Mouse (Mus musculus): Measurements from ENCODE around the gene Rhbdd1.
A peak's percentile ranks its signal among the peaks of the same experiment; 100 is the strongest.

Rhbdd1 gene

DNA sequence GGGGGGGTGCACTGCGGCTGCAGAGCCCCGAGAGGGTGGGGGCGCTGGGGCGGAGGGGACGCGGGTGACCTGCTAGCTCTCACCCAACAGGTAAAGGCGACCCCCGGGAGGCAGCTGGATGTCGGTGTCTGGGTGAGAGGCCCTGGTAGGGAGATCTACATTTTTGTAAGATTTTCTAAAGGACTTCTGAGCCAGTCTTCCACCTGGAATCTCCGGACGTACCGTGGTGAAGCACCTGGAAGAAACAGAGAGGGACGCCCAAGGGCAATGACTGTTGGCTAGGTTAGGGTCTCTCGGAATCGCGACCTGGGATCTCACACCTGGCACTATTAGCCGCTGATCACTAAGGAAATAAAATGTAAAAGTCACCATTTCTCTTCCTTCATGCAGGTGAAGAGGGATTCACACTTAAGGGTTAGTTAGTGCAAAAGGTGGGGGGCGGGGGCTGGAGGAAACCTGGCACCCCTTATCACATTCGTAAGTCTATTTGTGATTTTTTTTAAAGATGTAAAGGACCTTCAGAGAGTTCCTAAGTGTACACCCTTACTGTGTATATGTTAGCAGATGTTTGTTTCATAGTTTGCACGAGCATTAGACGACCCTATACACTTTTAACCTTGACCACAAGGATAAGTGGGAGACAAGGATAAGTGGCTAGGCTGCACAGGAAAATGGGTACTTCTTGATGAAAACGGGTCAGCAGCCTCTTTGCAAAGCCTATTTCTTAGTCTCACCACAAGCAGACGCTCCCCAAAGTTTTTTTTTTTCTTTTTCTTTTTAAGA, 24.1 kb upstream of the Rhbdd1 start:
- no peak for DNase-seq (ENCODE audit: low spot score)

DNA sequence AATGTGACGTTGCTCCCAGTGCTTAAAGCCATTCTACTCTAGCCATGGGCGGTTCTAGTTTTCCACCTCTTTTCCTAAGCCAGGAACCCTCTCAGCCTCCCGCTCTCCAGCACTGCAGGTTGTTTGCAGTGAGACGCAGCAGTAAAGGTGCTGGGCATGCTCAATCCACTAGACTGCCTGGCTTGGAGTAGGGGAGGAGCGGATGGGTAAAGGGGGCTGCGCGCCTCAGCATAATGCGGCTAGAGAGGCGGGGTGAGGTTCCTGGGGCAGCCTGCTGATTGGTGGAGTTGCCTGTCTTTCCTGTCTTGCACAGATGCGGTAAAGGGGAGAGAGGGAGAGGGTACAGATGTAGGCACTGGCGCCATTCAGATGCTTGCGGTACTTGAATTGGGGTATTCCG, 23.5 kb upstream of the Rhbdd1 start:
- DNase-seq (ENCODE audit: low spot score), result peak; percentile 58

- DNase-seq (ENCODE audit: low spot score), result no peak
Observed at GRCm38 (mm10) chr1:82294102-82294501, 22.1 kb upstream of the Rhbdd1 start.

- DNase-seq (ENCODE audit: low spot score), result no peak
Observed at GRCm38 (mm10) chr1:82298586-82298985, 17.7 kb upstream of the Rhbdd1 start.

GRCm38 (mm10) chr1:82304483-82304882, 11.8 kb upstream of the Rhbdd1 start:
- no peak for DNase-seq (ENCODE audit: low spot score)

GRCm38 (mm10) chr1:82316746-82317126, 484 bp downstream of the Rhbdd1 start:
- DNase-seq (ENCODE audit: low spot score), result peak; percentile 7

- no peak for DNase-seq (ENCODE audit: low spot score)
Observed at GRCm38 (mm10) chr1:82320456-82320855, 4.2 kb downstream of the Rhbdd1 start.

DNA sequence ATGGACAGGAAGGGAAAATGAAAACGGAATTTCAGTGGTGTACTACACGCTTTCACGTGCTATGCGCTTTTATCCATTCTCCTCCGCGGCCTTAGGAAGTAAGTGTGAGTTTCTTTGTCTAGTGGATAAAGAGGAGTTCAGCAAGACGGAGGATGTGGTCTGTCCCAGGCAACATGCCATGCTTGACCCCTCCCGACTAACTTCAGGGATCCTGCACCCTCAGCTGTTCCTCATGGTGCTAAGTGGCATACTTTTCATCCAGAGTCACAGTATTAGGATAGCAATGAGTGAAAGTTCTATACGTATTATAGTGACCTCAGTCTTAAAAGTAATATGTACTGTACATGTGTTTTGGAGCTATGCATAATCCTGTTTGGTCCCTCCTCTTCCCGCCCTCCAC, 4.6 kb downstream of the Rhbdd1 start:
- no peak for DNase-seq (ENCODE audit: low spot score)

DNA sequence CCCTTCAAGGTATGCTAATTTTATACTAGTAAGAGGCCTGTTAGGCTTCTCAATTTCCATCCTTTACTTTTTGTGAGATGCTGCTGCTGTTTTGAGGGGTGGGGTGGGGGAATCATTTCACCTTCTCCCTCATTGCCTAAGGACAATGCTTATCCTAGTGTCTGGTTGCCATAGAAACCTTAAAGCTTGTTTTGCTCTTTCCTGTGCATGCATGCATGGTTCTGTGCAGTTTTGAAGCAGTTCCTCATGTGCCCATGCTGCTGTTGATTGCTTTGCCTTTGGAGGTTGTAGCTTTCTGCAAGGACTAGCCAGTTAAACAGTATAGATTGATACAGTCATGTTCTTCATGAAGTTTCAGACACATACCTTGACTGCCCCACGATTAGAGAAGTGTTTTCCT, 5.2 kb downstream of the Rhbdd1 start:
- no peak for DNase-seq (ENCODE audit: low spot score)

DNA sequence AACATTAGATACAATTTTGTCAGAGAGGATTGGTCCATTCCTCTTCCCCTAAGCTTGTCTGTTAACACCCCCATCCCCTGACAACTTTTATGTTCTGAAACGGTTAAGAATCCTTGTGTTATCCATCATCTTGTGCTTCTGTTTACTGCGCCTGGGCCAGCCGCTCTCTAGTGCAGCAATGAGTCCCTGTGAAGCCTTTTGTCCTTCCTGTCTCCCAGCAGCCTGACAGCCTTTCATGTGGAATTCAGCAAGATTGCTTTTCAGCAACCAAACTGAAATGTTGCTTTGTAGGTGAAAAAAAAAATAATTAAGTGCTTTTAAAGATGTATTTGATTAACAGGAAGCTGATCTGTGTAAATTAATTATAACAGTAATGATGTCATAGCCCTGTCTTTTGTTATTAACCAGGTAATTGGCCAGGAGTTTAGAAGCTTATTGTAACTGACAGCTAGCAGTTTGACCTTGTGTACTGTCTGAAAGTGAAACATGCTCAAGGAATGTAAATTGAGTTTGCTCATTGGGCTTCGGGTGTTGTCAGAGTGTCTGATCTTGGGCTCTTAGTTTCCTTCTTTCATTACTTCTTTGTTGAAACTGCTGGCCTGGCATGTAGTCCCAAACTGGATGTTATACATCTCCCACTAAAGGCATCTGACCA, 8.0 kb downstream of the Rhbdd1 start:
- DNase-seq (ENCODE audit: low spot score), result no peak

- no peak for DNase-seq (ENCODE audit: low spot score)
Observed at GRCm38 (mm10) chr1:82326120-82326519, 9.9 kb downstream of the Rhbdd1 start.

GRCm38 (mm10) chr1:82328033-82328775, 12.0 kb downstream of the Rhbdd1 start:
- no peak for DNase-seq (ENCODE audit: low spot score)

GRCm38 (mm10) chr1:82329237-82329953, 13.1 kb downstream of the Rhbdd1 start:
- no peak for DNase-seq (ENCODE audit: low spot score)

DNA sequence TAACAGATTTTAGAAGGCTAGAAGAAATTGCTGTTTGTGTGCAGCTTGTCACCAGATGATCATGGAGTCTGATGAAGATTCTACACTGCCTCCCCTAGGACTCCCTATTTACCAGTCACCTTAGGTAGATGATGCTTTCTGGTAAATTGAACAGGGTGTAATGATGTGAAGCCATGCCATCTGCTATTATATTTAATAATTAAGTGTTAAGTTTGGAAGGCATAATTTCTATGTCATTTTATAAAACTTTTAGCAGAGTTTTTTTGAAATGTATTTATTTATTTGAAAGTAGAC, 13.6 kb downstream of the Rhbdd1 start:
- no peak for DNase-seq (ENCODE audit: low spot score)

DNA sequence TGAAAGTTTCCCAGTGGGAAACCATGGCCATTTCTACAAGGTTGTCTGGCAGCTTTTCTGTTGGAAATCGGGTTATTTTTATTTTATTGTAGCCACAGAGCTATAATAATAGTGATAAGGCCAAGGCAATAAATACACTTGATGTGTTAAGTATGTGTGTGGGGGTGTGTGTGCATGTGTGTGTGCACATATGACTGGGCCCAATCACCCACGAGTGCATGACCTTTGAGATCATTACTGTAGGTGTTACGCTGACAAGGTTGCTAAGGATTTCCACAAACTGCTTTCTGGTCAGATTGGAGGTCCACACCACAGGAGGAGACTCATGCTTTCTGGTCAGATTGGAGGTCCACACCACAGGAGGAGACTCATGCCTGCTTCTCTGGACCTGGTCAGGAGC, 18.3 kb downstream of the Rhbdd1 start:
- no peak for DNase-seq (ENCODE audit: low spot score)

DNA sequence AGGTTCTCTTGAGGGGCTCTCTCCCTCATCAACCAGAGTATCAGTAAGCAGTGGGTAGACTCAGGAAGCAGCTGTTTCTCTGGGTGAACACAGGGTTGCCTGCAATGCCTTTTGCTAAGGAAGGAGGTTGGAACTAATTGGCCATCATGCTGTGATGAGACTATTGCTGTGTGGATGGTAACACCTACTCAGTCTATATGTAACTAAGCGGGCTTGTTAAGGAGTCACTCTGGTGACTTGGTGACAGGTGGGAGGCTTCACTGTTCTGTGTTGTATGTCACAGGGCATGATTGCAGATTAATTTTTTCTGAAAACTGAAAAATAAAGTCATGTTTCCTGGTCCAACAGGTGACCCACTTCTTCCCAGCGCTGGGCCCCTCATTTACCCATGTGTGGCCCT, 36.8 kb downstream of the Rhbdd1 start:
- no peak for DNase-seq (ENCODE audit: low spot score)

GRCm38 (mm10) chr1:82353755-82354154, 37.5 kb downstream of the Rhbdd1 start:
- DNase-seq (ENCODE audit: low spot score), result no peak

DNA sequence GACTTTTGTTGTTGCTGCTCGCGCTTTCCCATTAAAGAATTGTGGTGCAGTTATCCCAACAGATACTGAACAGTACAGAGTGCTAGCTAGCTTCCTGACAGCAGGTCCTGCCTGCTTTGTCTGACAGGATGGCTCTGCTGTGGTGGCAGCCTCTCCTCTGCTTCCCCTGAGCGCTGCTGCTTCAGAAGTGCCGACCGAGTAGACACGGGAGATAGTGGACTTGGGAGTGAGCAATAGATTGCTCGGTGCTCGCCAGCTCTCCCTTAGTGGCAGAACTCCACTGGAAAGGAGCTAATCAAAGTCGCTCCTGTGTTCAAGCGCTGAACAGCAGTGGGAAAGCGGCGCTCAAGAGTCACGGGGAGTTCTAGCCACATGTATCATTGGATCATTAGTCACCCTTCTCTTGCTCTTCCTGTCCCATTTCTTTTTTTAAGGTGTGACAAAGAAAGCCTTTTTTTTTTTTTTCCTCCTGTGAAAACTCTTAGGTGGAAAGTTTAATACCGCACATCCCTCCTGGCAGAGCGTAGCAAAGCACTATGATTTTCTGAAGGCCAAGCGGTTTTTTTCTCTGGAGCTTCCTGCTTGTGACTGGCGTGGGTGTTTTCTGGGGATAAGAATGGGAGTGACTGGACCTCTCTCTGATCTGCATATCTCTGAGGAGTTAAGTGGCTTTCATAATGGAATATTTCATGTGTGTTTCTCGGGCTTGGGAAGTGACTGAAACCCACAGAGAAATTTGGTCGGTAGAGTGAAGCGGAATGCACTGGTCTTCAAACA, 42.8 kb downstream of the Rhbdd1 start:
- DNase-seq (ENCODE audit: low spot score), result no peak

DNA sequence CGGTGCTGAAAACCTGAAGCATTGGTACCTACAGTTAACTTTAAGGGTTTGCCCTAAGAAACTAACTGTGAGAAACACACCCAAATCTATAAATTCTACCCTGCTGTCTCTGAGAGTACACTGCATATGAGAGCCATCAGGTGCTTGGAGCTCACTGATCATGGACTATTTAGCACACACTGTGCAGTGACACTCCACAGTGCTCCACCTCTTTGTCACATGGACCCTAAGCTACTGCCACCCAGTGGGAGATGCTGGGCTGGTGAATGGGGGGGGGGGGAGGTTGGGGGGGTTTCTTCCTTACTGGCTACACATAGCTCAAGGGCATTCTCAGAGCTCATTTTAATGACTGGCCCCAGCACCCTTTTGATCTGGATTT, 43.4 kb downstream of the Rhbdd1 start:
- no peak for DNase-seq (ENCODE audit: low spot score)

DNA sequence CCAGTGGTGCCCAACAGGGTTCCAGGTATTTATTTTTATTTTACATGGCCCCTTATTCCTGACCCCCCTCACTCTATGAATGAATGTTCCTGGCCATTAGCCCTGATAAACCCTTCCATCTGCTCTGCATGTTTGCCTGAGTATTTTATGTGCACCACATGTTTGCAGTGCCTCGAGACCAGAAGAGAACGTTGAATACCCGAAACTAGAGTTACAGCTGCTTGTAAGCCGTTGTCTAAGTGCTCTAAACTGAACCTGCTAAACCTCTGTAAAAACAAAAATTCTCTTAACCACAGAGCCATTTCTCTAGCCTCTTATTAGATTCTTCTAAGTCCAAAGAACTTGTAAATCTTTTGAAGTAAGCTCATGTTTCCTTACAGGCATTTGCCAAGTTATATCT, 45.0 kb downstream of the Rhbdd1 start:
- DNase-seq (ENCODE audit: low spot score), result no peak

DNA sequence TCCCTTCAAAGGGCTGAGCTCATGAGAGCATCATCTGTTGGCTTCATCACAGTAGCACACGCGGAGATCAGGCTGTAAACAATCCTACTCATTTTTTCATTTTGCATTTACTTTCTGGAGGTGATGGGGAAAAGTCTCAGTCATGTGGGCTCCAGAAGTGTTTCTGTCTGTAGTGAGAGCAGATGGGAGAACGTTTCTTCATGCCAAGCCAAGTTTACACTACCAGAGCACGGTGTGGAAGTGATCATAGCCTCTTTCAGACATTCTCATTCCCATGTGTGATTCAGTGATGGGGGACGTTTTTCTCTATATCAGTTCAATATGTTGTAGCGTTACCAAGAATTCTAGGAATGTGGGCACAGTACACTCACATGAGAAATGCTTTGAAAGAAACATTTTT, 45.9 kb downstream of the Rhbdd1 start:
- DNase-seq (ENCODE audit: low spot score), result no peak

GRCm38 (mm10) chr1:82364047-82364446, 47.8 kb downstream of the Rhbdd1 start:
- DNase-seq (ENCODE audit: low spot score), result no peak
